Mouse (Mus musculus): Measurements from ENCODE around the gene Tns2.

GRCm38 (mm10) chr15:102100996-102101671 lies 921 bp downstream of the Tns2 start:
- TF ChIP-seq CTCF (IDR thresholded peaks at IDR 0.05) (peak; percentile 62), POLR2A (IDR thresholded peaks at IDR 0.05; ENCODE audit: insufficient read depth, low read depth, low read length) (no peak), EP300 (IDR thresholded peaks at IDR 0.05; ENCODE audit: insufficient read depth, low read depth, low read length) (no peak)
